Mouse (Mus musculus): ENCODE measurements around the gene Wdtc1.

Gene Wdtc1

DNA sequence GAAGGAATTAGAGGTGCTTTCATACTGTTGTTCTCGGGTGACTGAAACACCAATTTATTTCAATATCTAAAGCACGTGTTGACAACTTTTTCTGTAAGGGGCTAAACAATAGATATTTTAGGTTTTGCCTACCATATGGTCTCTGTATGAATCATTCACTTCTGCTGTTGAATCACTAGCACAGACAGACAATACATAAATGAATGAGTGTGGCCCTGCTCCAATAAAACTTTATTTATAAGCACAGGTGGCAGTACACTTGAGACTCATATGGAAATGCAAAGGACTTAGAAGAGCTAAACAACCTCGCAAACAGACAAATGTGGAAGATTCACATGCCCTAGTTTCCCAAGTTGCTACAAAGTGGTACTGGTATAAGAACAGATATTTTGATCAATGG is 33.6 kb downstream of the Wdtc1 start:
- no peak for DNase-seq (ENCODE audit: low spot score in 2 of 2)

GRCm38 (mm10) chr4:133315991-133316390 is 37.3 kb downstream of the Wdtc1 start:
- DNase-seq (ENCODE audit: low spot score in 2 of 2): no peak

DNA sequence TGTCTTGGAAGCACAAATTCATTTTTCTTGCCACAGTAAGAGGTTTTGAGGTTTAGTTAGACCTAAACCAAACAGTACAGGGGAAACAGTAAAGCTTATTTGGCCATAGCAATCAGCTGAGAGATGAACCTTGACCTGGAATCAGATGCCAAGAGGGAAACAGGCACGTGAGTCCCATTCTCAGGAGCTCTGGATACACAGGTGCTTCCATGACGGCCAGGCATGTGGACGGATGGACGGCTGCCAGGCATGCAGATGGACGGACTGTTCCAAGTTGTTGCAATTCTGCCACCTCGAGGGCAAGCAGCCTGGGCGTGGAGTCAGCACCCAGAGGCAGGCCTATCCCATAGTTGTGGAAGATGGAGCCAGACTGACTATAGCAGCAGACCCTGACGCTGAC is 38.4 kb downstream of the Wdtc1 start:
- no peak for DNase-seq (ENCODE audit: low spot score in 2 of 2)

- peak; percentile 73 to 85 for DNase-seq (ENCODE audit: low spot score in 2 of 2)
Measured at GRCm38 (mm10) chr4:133309948-133310347, 43.3 kb downstream of the Wdtc1 start.

GRCm38 (mm10) chr4:133307331-133307730 is 46.0 kb downstream of the Wdtc1 start:
- peak in 1 of 2 experiments; percentile 52 for DNase-seq (ENCODE audit: low spot score in 2 of 2)

DNA sequence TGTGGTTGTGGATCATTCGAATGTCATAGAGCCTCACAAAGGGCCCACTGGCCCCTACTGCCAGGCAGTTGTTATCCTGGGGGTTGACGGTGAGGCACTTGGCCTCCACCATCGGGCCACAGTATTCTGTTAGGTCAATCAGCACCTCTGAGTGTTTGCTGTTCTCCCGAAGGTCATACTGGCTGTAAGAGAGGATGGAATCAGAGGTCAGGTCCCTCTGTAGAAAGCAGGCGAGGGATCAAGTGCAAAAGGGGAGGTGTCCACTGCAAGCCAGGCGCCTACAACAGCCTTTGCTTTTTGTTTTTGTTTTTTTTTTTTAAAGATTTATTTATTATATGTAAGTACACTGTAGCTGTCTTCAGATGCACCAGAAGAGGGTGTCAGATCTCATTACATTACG is 47.5 kb downstream of the Wdtc1 start:
- DNase-seq (ENCODE audit: low spot score in 2 of 2): no peak

GRCm38 (mm10) chr4:133304770-133305169 is 48.5 kb downstream of the Wdtc1 start:
- no peak for DNase-seq (ENCODE audit: low spot score in 2 of 2)

DNA sequence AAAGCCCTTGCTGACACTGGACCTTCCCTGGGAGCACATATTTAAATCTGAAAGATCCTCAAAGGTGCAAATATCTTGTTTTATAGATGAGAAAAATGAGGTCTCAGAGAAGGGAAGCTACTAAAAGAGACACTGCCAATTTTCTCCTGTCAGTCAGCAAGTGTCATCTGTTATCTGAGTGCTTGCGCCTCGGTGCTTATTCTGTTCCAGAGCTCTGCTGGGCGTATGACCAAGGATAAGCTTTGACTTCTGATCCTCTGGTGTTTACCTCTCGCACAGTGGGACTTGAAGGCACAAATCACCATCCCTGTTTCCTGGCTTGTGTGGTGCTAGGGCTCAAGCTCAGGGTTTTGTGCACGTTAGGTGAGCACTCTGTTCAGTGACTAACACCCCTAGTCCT is 50.6 kb downstream of the Wdtc1 start:
- DNase-seq (ENCODE audit: low spot score in 2 of 2): no peak

- peak; percentile 38 to 54 for DNase-seq (ENCODE audit: low spot score in 2 of 2)
Measured at GRCm38 (mm10) chr4:133301802-133302201, 51.5 kb downstream of the Wdtc1 start.

- no peak for DNase-seq (ENCODE audit: low spot score in 2 of 2)
Measured at GRCm38 (mm10) chr4:133300421-133300820, 52.9 kb downstream of the Wdtc1 start.

- no peak for DNase-seq (ENCODE audit: low spot score in 2 of 2)
Measured at GRCm38 (mm10) chr4:133299701-133300100, 53.6 kb downstream of the Wdtc1 start.

DNA sequence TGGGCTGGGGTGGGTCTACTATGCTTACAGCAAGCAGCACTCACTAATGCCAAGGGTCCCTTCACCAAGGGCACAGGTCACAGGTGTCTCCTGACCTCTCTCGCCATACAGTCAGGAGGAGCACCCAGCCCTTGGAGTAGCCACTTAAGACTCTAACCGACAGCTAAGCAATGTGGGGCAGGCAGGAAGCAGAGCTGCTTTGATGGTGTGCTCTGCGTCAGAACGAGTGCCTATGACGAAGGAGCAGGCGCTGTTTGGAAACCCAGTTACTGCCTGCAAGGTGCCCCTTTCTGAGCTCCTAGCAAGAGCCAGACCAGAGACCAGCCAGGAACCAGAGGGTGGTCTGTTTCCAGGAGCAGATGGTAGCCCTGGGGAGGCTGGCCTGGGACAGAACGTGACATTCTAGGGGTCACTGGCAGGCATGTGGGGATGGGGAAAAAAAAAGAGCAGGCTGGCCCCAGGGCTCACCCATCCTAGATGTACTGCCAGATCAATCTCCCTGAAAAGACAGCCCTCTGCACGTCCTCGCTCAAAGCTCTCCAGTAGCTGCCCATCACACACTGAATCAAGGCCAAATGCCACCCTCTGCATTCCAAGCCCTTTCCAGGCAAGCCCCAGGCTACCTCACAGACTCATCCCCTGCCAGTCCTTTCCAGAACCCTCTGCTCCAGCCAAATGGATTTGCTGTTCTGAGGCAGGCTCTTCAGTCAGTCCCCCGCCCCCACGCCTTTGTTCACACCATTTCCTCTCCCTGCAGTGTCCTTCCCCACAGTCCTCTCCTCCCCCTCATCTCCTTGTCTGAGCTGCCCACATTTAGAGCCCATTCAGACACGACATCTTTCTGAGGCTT is 54.5 kb downstream of the Wdtc1 start:
- no peak for DNase-seq (ENCODE audit: low spot score in 2 of 2)

GRCm38 (mm10) chr4:133297801-133298238 is 55.5 kb downstream of the Wdtc1 start:
- peak; percentile 56 to 66 for DNase-seq (ENCODE audit: low spot score in 2 of 2)

DNA sequence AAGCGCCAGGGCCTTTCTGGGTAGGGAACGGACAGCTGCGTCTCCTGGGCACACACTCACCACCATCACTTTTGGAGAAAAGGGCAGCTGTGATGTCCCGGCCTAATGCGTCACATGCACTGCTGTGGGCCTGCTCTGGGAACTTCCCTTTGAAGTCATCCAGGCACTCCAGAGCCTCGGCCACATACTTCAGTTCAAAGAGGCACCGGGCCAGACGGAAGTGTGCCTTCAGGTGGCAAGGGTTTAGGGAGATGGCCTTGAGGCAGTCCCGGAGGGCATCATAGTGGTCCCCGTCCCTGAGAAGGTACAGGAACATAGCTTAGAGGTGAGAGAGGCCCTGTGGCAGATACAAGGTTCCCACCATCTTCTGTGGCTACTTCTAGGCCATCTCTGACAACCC is 55.9 kb downstream of the Wdtc1 start:
- no peak for DNase-seq (ENCODE audit: low spot score in 2 of 2)

DNA sequence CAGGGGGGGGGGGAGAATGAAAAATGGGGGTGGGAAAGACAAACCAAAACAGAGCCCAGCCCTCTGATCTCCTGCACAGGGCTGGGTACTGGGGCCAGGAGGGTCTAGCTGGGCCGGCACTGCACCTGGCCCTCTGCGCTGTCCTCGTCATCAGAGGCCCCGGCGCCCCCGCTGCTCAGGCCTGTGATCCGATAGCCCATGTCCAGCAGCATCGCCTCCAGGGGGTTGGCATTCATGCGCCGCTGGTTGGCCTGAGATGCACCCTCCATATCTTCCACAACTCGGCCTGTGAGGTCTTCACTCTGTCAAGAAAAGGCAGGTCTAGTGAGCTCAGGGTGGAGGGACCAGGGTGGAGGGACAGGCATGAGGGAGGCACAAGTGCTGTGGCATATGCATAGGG is 59.2 kb downstream of the Wdtc1 start:
- no peak for DNase-seq (ENCODE audit: low spot score in 2 of 2)

DNA sequence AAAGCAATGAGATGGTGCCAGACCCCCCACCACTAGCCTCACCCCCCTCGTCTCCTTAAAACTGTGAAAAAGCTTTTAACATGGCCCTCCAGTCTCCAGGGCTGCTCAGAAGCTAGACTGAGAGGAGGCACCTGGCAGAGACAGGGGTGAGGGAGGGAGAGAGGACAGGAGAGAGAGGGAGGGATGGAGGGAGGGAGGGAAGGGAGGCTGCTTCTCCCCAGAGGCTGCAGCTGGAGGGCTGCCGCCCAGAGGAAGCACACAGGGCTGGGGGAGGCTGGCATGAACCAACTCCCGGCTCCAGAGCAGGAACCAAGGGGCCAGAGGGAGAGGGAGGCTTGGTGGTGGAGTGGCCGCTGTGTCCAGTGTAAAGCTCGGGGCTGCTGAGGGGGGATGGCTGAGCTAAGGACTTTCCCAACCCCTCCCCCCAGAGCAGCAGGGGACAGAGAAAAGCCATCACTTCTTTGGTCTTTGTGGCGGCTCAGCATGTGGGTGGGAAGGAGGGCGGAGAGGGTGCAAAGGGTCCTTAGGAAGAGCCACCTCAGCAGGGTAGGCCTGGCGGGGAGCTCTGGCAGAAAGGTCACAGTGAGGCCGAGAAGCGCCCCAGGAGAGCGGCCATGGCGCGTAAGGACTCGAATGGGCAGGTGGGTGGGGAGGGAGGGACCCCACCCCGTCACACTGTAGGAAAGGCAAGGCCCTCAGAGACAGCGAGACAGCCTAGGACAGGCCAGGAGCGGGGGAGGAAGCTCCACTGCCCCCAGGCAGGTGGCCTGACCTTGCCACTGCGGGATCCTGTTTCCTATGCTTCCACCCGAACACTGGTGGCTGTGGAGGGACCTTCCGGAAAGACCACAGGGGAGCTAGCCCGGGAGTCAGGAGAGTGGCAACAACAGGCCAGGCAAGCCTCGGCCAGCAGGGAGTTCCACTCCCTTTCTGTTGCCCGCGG is 60.1 kb downstream of the Wdtc1 start:
- DNase-seq (ENCODE audit: low spot score in 2 of 2): no peak

DNA sequence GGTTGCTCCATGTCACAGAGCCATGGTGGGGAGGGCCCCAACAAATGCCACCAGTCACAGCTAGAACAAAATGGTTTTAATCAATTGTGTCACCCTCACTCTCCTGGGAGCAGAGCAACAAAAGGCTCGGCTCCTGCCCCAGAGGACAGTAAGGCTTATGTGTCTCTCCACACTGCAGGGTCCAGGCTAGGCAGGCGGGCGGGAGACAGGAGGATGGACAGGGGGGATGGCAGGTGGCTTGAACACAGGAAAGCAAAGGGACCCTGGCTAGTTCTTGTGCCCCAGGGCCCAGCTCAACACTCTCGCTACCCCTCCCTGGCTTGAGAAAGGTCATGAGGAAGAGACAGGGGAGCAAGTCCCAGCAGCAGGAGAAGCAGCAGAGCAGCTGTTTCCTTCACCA is 60.9 kb downstream of the Wdtc1 start:
- DNase-seq (ENCODE audit: low spot score in 2 of 2): no peak

- DNase-seq (ENCODE audit: low spot score in 2 of 2): no peak
Measured at GRCm38 (mm10) chr4:133291255-133291654, 62.0 kb downstream of the Wdtc1 start.

DNA sequence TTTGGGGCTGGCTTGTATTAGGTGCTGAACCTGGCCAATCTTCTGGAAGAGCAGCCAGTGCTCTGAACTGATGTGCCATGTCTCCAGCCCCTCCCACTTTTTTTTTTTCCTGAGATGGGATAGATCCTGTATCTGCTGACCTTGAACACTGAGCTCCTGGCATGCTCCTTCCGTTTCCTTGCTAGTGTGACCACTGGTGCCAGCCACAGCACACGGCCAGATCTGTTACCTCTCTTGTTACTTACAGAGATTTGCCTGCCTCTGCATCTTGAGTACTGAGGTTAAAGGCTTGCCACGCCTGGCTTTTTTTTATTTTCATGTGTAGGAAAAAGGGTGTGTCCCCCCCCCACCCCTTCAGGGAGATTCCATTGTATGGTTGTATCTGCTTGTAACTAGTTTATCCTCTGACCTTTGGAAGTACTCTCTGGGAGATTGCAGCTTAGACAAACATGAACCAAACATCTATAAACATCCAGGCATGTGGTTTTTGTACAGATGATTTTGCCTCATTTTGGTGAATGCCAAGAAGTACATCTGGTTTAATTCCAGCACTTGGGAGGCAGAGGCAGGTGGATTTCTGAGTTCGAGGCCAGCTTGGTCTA is 66.7 kb downstream of the Wdtc1 start:
- no peak for DNase-seq (ENCODE audit: low spot score in 2 of 2)

GRCm38 (mm10) chr4:133285950-133286349 is 67.3 kb downstream of the Wdtc1 start:
- peak; percentile 35 to 41 for DNase-seq (ENCODE audit: low spot score in 2 of 2)

GRCm38 (mm10) chr4:133285299-133285698 is 68.0 kb downstream of the Wdtc1 start:
- DNase-seq (ENCODE audit: low spot score in 2 of 2): no peak

DNA sequence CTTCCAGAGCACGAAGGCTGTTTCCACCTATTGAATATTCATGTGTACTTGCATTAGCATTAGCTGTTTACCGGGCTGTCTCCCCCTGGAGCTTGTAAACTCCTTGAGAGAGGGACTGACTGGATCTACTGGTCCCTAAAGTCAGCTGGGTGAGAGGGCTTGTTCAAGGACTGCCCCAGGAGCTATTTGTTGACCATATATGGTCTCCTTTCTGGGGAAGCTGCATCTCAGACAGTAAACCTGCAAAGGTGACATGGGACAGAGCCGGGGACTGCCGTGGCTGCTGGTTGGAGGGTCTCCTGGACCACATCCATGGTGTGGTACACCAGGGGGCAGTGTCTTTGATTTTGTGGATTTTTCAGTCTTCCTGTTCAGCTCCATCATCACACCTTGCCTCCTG is 70.6 kb downstream of the Wdtc1 start:
- no peak for DNase-seq (ENCODE audit: low spot score in 2 of 2)
